Mouse (Mus musculus): ENCODE measurements around the gene Exoc4. TPM values are rescaled to one million over a fixed set of nuclear protein-coding genes. Genes with fewer than 3 reads are reported as not detected.

Exoc4 gene
- total RNA-seq, 2 experiments from 2014 or later = 87.6 to 90.9 TPM

DNA sequence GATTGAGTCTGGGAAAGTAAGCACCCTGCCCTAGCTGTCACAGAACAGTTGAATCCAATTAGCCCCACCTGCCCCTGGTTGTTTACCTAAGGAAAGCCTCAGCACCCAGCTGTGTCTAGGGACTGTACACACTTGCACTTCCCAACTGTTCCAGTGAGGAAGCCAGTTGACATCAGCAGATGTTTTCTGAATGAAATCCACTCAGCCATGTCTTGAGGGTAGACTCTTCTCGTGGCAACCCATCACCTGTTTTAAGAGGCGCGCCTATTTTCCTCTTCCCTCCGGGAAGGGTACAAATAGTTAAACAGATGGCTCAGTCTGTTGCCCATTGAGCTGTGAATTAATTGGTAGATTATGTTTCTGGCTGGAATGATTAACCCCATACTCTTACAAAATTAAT, 584.1 kb downstream of the Exoc4 start:
- Histone ChIP-seq H3K4me3 (no peak overlapping the region), H3K27ac (no peak overlapping the region)
- no peak for DNase-seq (ENCODE audit: low spot score in 2 of 2)
- no peak for TF ChIP-seq CTCF (conservative IDR thresholded peaks at IDR 0.05)

- no peak for DNase-seq (ENCODE audit: low spot score in 2 of 2)
- no peak for TF ChIP-seq CTCF (conservative IDR thresholded peaks at IDR 0.05)
- H3K4me3 ChIP-seq = no peak overlapping the region
- H3K27ac ChIP-seq = no peak overlapping the region
Measured at GRCm38 (mm10) chr6:33836048-33836780, 587.3 kb downstream of the Exoc4 start.

GRCm38 (mm10) chr6:33842901-33843300, 594.0 kb downstream of the Exoc4 start:
- H3K27ac ChIP-seq = no peak overlapping the region
- no peak for DNase-seq (ENCODE audit: low spot score in 2 of 2)
- TF ChIP-seq CTCF (conservative IDR thresholded peaks at IDR 0.05) = no peak
- no peak overlapping the region for H3K4me3 ChIP-seq

- no peak for DNase-seq (ENCODE audit: low spot score in 2 of 2)
- no peak overlapping the region for H3K27ac ChIP-seq
- no peak overlapping the region for H3K4me3 ChIP-seq
- TF ChIP-seq CTCF (conservative IDR thresholded peaks at IDR 0.05) = no peak
Measured at GRCm38 (mm10) chr6:33859049-33859448, 610.2 kb downstream of the Exoc4 start.

DNA sequence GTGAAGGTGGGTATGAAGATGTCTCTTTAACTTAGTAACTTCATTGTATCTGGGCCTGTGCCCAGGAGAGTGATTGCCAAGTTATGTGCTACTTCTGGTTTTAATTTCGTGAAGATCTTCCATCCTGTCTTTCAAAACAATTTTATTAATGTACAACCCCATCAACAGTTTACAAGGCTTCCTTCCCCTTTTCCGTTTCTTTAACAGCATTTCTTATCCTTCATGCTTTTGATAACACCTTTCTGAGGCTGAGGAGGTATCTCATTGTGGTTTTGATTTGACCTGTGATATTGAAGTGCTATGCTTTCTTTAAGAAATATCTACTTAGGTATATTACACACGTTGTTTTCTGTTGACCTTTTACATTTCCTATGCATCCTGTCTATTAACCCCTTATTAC, 616.9 kb downstream of the Exoc4 start:
- no peak overlapping the region for H3K4me3 ChIP-seq
- TF ChIP-seq CTCF (conservative IDR thresholded peaks at IDR 0.05) = no peak
- H3K27ac ChIP-seq = no peak overlapping the region

DNA sequence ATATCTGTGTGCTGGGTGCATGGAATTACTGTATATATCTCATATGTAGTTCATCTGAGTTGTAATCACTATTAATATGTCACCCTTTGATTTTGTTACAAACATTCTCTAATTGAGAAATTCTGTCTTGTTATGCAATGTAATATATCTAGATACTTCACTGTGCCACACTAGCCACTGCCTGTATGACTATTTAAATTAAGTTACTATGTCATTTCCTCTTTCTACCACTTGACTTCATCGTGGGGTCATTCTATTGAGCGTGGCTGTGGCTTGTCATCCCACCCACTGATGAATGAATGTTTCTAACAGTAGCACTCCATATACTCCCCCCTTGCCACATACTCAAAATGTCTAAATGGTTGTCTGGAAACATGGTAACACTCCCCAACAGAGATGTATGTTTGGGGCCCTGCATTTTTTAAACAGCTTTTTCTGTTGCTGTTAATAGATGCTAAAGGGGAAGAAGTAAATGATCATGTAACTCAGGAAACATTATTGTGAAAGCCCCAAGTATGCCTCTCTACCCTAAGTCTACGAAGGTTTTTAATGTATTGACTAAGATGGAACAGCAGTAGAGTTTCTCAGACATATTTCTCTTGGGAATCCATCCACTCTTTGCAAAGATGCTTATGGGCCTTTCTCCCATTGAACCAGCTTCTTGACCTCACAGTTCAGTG, 618.2 kb downstream of the Exoc4 start:
- DNase-seq (ENCODE audit: low spot score in 2 of 2) = no peak
- Histone ChIP-seq H3K4me3 (no peak overlapping the region), H3K27ac (no peak overlapping the region)
- no peak for TF ChIP-seq CTCF (conservative IDR thresholded peaks at IDR 0.05)

More for the DNA sequence above, 616.9 kb downstream of the Exoc4 start:
- no peak for DNase-seq (ENCODE audit: low spot score in 2 of 2)

GRCm38 (mm10) chr6:33869251-33869650, 620.4 kb downstream of the Exoc4 start:
- H3K27ac ChIP-seq = no peak overlapping the region
- DNase-seq (ENCODE audit: low spot score in 2 of 2) = no peak
- TF ChIP-seq CTCF (conservative IDR thresholded peaks at IDR 0.05) = no peak
- H3K4me3 ChIP-seq = no peak overlapping the region

- Histone ChIP-seq H3K4me3 (no peak overlapping the region), H3K27ac (no peak overlapping the region)
- TF ChIP-seq CTCF (conservative IDR thresholded peaks at IDR 0.05) = no peak
- no peak for DNase-seq (ENCODE audit: low spot score in 2 of 2)
Measured at GRCm38 (mm10) chr6:33870468-33871142, 621.7 kb downstream of the Exoc4 start.

- TF ChIP-seq CTCF (conservative IDR thresholded peaks at IDR 0.05) = no peak
- DNase-seq (ENCODE audit: low spot score in 2 of 2) = no peak
- Histone ChIP-seq H3K4me3 (no peak overlapping the region), H3K27ac (no peak overlapping the region)
Measured at GRCm38 (mm10) chr6:33871286-33871685, 622.4 kb downstream of the Exoc4 start.

DNA sequence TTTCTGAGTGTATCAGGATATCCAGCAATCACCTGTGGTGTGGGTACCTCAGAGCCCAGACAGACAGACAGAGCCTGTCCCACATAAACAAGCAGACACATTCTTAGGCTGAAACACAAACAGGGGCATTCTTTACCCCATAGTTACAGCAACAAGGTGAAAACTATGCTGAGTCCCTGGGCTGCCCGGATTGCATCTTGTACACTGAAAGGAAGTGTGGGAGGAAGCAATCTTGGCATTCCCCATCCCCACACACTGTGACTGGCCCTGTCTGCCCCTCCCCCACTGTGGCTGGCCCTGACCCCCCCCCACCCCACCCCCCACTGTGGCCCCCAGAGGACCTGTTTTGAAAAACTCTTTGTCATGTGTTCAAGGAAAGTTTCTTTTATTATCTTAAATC, 623.3 kb downstream of the Exoc4 start:
- Histone ChIP-seq H3K27ac (no peak overlapping the region), H3K4me3 (no peak overlapping the region)
- TF ChIP-seq CTCF (conservative IDR thresholded peaks at IDR 0.05) = no peak
- DNase-seq (ENCODE audit: low spot score in 2 of 2) = no peak

GRCm38 (mm10) chr6:33873000-33873399, 624.1 kb downstream of the Exoc4 start:
- H3K27ac ChIP-seq = no peak overlapping the region
- H3K4me3 ChIP-seq = no peak overlapping the region
- no peak for TF ChIP-seq CTCF (conservative IDR thresholded peaks at IDR 0.05)
- no peak for DNase-seq (ENCODE audit: low spot score in 2 of 2)

DNA sequence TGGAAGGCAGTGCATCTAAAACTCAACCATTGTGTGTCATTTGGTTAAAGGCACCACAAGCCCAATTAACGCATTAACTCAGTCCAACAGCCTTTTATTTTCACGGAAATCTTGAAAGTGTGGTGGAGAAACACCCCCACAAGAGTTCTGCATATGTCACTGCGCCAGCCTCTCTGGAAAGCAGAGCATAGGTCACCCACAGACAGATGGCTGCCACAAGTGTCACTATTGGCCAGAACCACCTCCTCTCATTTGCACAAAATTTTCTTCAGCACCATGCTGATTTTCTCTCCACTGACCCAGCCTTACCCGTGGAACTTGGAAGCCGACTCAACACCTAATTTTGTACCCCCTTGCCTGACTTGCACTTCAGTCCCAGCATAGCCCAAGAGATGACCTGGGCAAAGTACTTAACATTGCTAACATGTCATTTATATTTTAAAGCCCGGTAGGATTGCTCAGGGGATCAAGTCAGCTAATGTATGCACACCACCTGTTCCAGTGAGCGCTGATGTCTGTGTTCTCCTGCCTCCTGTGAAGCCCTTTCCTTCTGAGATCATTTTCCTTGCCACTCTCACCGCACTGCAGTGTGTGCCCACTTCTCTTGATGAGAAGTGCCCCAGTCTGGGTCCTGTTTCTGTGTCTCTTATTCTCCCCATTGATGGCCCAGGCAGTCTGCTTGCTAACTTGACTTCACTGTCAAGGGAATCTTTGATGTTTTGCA, 625.6 kb downstream of the Exoc4 start:
- no peak for TF ChIP-seq CTCF (conservative IDR thresholded peaks at IDR 0.05)
- no peak overlapping the region for H3K4me3 ChIP-seq
- no peak for DNase-seq (ENCODE audit: low spot score in 2 of 2)
- no peak overlapping the region for H3K27ac ChIP-seq
